Mouse (Mus musculus) MEL (cell line): ENCODE measurements at regions not wholly inside any gene's neighbourhood (a gene's known extent, or its start where the extent isn't known, plus 50 kb on each side); places are given as distances from the start of the nearest gene placed in this dataset.

Experiments
- DNase-seq: peaks from one replicate; pipeline ENCODE4 v3.0.0; 2011; ENCODE audit warnings: low read depth, low spot score
- H3K27ac ChIP-seq: 2 replicates; pipeline ENCODE4 v1.5.1; 2012; ENCODE audit warnings: low read depth, mild to moderate bottlenecking, control low read depth, low read length, moderate library complexity; ENCODE audit not compliant: control insufficient read depth
- H3K27me3 ChIP-seq, 2 experiments: fragments of 150-350 bp in 1 of 2; sonication (generic) in 1 of 2; 2 replicates each; pipeline ENCODE4 v1.6.1; 2012; ENCODE audit warnings: low read length in 2 of 2, mild to moderate bottlenecking in 2 of 2, improper control_type of control experiment in 1 of 2, moderate library complexity in 1 of 2; ENCODE audit not compliant: insufficient read depth in 2 of 2, control insufficient read depth in 1 of 2
- H3K36me3 ChIP-seq, 2 experiments: 2 replicates each; pipeline ENCODE4 v1.6.1; 2012 to 2014; ENCODE audit warnings: low read length in 2 of 2, improper control_type of control experiment in 1 of 2, inconsistent platforms in 1 of 2, mild to moderate bottlenecking in 1 of 2; ENCODE audit not compliant: insufficient read depth in 2 of 2, control insufficient read depth in 1 of 2
- H3K4me1 ChIP-seq, 2 experiments: fragments of 150-350 bp in 1 of 2; sonication (generic) in 1 of 2; 2 replicates each; pipeline ENCODE4 v1.6.1; 2012; ENCODE audit warnings: low read length in 2 of 2, improper control_type of control experiment in 1 of 2, mild to moderate bottlenecking in 1 of 2; ENCODE audit not compliant: insufficient read depth in 2 of 2, control insufficient read depth in 1 of 2
- H3K4me3 ChIP-seq, 2 experiments: fragments of 150-350 bp in 1 of 2; sonication (generic) in 1 of 2; 2 replicates each; pipeline ENCODE4 v1.5.1; 2012; ENCODE audit warnings: low read depth in 2 of 2, low read length in 2 of 2, mild to moderate bottlenecking in 2 of 2, moderate library complexity in 2 of 2, control low read depth in 1 of 2, improper control_type of control experiment in 1 of 2; ENCODE audit not compliant: control insufficient read depth in 1 of 2, insufficient read depth in 1 of 2
- H3K79me2 ChIP-seq: 2 replicates; pipeline ENCODE4 v1.6.1; 2012; ENCODE audit warnings: mild to moderate bottlenecking, low read length, moderate library complexity; ENCODE audit not compliant: control insufficient read depth, poor library complexity, insufficient read depth
- H3K9ac ChIP-seq: 2 replicates; pipeline ENCODE4 v1.6.1; 2012; ENCODE audit warnings: low read depth, mild to moderate bottlenecking, control low read depth, low read length, moderate library complexity; ENCODE audit not compliant: control insufficient read depth, poor library complexity, severe bottlenecking
- H3K9me3 ChIP-seq: fragments of 150-350 bp; sonication (generic); replicated peaks from 2 replicates; pipeline ENCODE4 v1.6.1; 2012; ENCODE audit warnings: mild to moderate bottlenecking, low read length, improper control_type of control experiment, moderate library complexity; ENCODE audit not compliant: insufficient read depth
- BHLHE40 ChIP-seq: IDR thresholded peaks from 2 replicates; pipeline ENCODE4 v1.6.1; 2012; ENCODE audit warnings: low read depth, mild to moderate bottlenecking, inconsistent platforms, low read length, improper control_type of control experiment, borderline replicate concordance
- CHD1 ChIP-seq: IDR thresholded peaks from 2 replicates; pipeline ENCODE4 v1.6.1; 2012; ENCODE audit warnings: low read depth, mild to moderate bottlenecking, inconsistent platforms, low read length, improper control_type of control experiment
- CHD2 ChIP-seq: IDR thresholded peaks from 2 replicates; pipeline ENCODE4 v1.6.1; 2011; ENCODE audit warnings: low read length, improper control_type of control experiment
- CTCF ChIP-seq, 3 experiments: IDR thresholded peaks in 2 of 3; conservative IDR thresholded peaks in 1 of 3; 2 replicates each; pipeline ENCODE4 v1.5.1; 2011 to 2012; ENCODE audit warnings: low read length in 3 of 3, low read depth in 2 of 3, mild to moderate bottlenecking in 2 of 3, improper control_type of control experiment in 1 of 3, inconsistent platforms in 1 of 3, mixed read lengths in 1 of 3, moderate library complexity in 1 of 3; ENCODE audit not compliant: control insufficient read depth in 1 of 3, insufficient read depth in 1 of 3, poor library complexity in 1 of 3, severe bottlenecking in 1 of 3
- E2F4 ChIP-seq: IDR thresholded peaks from 2 replicates; pipeline ENCODE4 v1.6.1; 2011; ENCODE audit warnings: low read depth, low read length, improper control_type of control experiment, borderline replicate concordance
- ETS1 ChIP-seq: IDR thresholded peaks from 2 replicates; pipeline ENCODE4 v1.6.1; 2012; ENCODE audit warnings: low read depth, mild to moderate bottlenecking, inconsistent platforms, low read length, improper control_type of control experiment, moderate library complexity
- GABPA ChIP-seq: IDR thresholded peaks from 2 replicates; pipeline ENCODE4 v1.6.1; 2012; ENCODE audit warnings: low read depth, mild to moderate bottlenecking, inconsistent platforms, low read length, improper control_type of control experiment, moderate library complexity
- GATA1 ChIP-seq: IDR thresholded peaks from 2 replicates; pipeline ENCODE4 v1.6.1; 2011; ENCODE audit warnings: low read depth, low read length, improper control_type of control experiment
- HCFC1 ChIP-seq: IDR thresholded peaks from 2 replicates; pipeline ENCODE4 v1.6.1; 2012; ENCODE audit warnings: low read depth, mild to moderate bottlenecking, inconsistent platforms, low read length, improper control_type of control experiment, moderate library complexity
- JUND ChIP-seq: IDR thresholded peaks from 2 replicates; pipeline ENCODE4 v1.6.1; 2011; ENCODE audit warnings: low read depth, mild to moderate bottlenecking, improper control_type of control experiment, low read length
- KAT2A ChIP-seq: conservative IDR thresholded peaks from 2 replicates; pipeline ENCODE4 v1.6.1; 2012; ENCODE audit warnings: low read depth, low read length, improper control_type of control experiment, inconsistent platforms
- MAX ChIP-seq: IDR thresholded peaks from 2 replicates; pipeline ENCODE4 v1.6.1; 2011; ENCODE audit warnings: low read length, improper control_type of control experiment
- MEF2A ChIP-seq: IDR thresholded peaks from 2 replicates; pipeline ENCODE4 v1.6.1; 2014; ENCODE audit warnings: low read depth, mild to moderate bottlenecking, inconsistent platforms, low read length, improper control_type of control experiment; ENCODE audit not compliant: poor library complexity, insufficient replicate concordance, severe bottlenecking; ENCODE audit errors: extremely low read depth
- MXI1 ChIP-seq: IDR thresholded peaks from 2 replicates; pipeline ENCODE4 v1.6.1; 2011; ENCODE audit warnings: mild to moderate bottlenecking, low read depth, low read length, improper control_type of control experiment
- MYB ChIP-seq: IDR thresholded peaks from 2 replicates; pipeline ENCODE4 v1.6.1; 2011; ENCODE audit warnings: mild to moderate bottlenecking, low read depth, low read length, improper control_type of control experiment
- MYC ChIP-seq: IDR thresholded peaks from 2 replicates; pipeline ENCODE4 v1.6.1; 2011; ENCODE audit warnings: low read depth, mild to moderate bottlenecking, low read length, improper control_type of control experiment, moderate library complexity
- NELFE ChIP-seq: IDR thresholded peaks from 2 replicates; pipeline ENCODE4 v1.6.1; 2011; ENCODE audit warnings: low read depth, low read length, improper control_type of control experiment
- NRF1 ChIP-seq: IDR thresholded peaks from 2 replicates; pipeline ENCODE4 v1.6.1; 2014; ENCODE audit warnings: low read depth, mild to moderate bottlenecking, inconsistent platforms, low read length, improper control_type of control experiment, moderate library complexity; ENCODE audit not compliant: poor library complexity, insufficient read depth, severe bottlenecking
- POLR2A ChIP-seq, 2 experiments: IDR thresholded peaks; 2 replicates each; pipeline ENCODE4 v1.6.1; 2011 to 2012; ENCODE audit warnings: low read length in 2 of 2, mild to moderate bottlenecking in 2 of 2, control low read depth in 1 of 2, improper control_type of control experiment in 1 of 2, low read depth in 1 of 2, moderate library complexity in 1 of 2; ENCODE audit not compliant: control insufficient read depth in 1 of 2, insufficient read depth in 1 of 2, poor library complexity in 1 of 2
- POLR2AphosphoS2 ChIP-seq: IDR thresholded peaks from 2 replicates; pipeline ENCODE4 v1.6.1; 2011; ENCODE audit warnings: low read length, improper control_type of control experiment
- RAD21 ChIP-seq: IDR thresholded peaks from 2 replicates; pipeline ENCODE4 v1.6.1; 2011; ENCODE audit warnings: mild to moderate bottlenecking, low read depth, low read length, improper control_type of control experiment
- RCOR1 ChIP-seq: IDR thresholded peaks from 2 replicates; pipeline ENCODE4 v1.6.1; 2012; ENCODE audit warnings: low read depth, mild to moderate bottlenecking, inconsistent platforms, low read length, improper control_type of control experiment
- SIN3A ChIP-seq: IDR thresholded peaks from 2 replicates; pipeline ENCODE4 v1.6.1; 2012; ENCODE audit warnings: low read length, improper control_type of control experiment, inconsistent platforms
- TAL1 ChIP-seq: IDR thresholded peaks from 2 replicates; pipeline ENCODE4 v1.6.1; 2012; ENCODE audit warnings: mild to moderate bottlenecking, inconsistent platforms, low read length, moderate library complexity, mixed read lengths
- TCF12 ChIP-seq: IDR thresholded peaks from 2 replicates; pipeline ENCODE4 v1.6.1; 2014; ENCODE audit warnings: low read depth, mild to moderate bottlenecking, inconsistent platforms, low read length, improper control_type of control experiment, moderate library complexity
- USF1 ChIP-seq: IDR thresholded peaks from 2 replicates; pipeline ENCODE4 v1.6.1; 2014; ENCODE audit warnings: low read depth, mild to moderate bottlenecking, inconsistent platforms, low read length, improper control_type of control experiment, moderate library complexity
- ZC3H11A ChIP-seq: IDR thresholded peaks from 2 replicates; pipeline ENCODE4 v1.6.1; 2012; ENCODE audit warnings: low read depth, mild to moderate bottlenecking, inconsistent platforms, low read length, improper control_type of control experiment
- ZKSCAN1 ChIP-seq: IDR thresholded peaks from 2 replicates; pipeline ENCODE4 v1.6.1; 2012; ENCODE audit warnings: low read depth, mild to moderate bottlenecking, inconsistent platforms, low read length, improper control_type of control experiment, moderate library complexity
- ZMIZ1 ChIP-seq: IDR thresholded peaks from 2 replicates; pipeline ENCODE4 v1.6.1; 2012; ENCODE audit warnings: low read depth, mild to moderate bottlenecking, inconsistent platforms, low read length, improper control_type of control experiment, moderate library complexity

DNA sequence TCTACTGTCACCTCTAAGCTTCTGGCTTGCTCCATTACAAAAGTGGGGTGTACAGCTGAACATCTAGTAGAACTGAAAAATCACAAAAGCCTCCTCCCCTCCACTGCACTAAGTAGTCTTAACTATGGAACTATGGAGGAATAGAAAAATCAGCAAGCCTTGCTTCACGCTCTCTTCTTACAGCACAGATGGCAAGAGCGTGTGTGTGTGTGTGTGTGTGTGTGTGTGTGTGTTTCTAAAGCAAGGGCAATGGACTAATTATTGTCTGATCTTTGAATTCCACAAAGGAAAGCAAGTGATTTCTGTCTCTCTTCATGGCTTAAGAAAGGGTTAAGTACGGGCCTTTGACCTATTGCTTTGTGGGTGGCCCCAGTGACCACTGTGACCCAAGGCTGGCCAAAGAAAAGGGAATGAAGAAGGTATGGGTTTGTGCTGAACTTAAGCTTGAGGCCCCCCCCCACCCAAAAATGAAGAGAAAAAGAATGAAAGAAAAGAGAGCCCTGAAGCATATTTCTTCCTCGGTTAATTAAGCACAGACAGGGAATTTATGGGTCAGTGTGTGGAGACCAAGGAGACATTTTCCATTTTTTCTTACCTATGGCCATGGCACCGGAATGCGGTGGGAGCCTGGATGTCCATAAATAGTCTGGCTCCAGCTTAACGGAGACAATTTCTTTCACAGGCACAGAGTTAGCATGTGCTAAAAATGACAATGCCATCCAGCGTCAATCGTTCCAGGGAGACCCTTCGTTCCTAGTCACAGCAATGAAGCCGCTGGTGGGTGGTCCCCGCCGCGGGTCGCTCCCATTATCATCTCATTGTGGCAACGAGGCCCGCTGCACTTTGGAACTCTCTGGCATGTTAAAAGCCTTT, 119.8 kb downstream of the Zbtb18 start:
- TF ChIP-seq MEF2A (no peak), BHLHE40 (no peak), GABPA (no peak), POLR2AphosphoS2 (no peak), CHD2 (no peak), CHD1 (no peak), TAL1 (no peak), CTCF (IDR thresholded peaks at IDR 0.05 in 2 of 3, conservative IDR thresholded peaks at IDR 0.05 in 1 of 3; ENCODE audit: control insufficient read depth in 1 of 3, insufficient read depth in 1 of 3, low read depth in 2 of 3, low read length in 3 of 3, poor library complexity in 1 of 3, severe bottlenecking in 1 of 3) (no peak), ZKSCAN1 (no peak), E2F4 (no peak), TCF12 (no peak), USF1 (no peak), KAT2A (no peak), HCFC1 (no peak), ZC3H11A (no peak), GATA1 (no peak), MAX (no peak), MYC (no peak)
- H3K79me2 ChIP-seq = no peaks in the 10 kb centered on the region

DNA sequence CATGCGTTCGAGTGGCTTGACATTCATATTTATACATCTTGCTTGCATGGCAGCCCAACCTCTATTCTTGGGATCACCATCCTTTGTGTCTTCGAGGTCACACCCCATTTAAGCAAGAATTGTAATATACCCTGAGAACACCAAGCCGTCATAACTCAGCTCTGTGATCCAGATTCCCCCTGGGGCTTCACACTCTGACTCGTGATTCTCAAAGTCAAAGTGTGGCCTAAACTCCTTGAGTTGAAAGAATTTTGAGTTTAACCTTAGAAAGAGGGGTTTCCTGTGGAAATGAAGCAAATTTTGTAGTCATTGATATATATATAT, 120.4 kb downstream of the Zbtb18 start:
- Histone ChIP-seq H3K27ac (no peak overlapping the region), H3K4me3 (no peak overlapping the region), H3K4me1 (no peaks in the 10 kb centered on the region), H3K9me3 (no peaks in the 10 kb centered on the region), H3K27me3 (peaks cover 0 to 1% of the 10 kb centered on the region in 2 experiments; a peak in 1 of 4 replicates), H3K36me3 (no peaks in the 10 kb centered on the region), H3K9ac (no peak overlapping the region), H3K79me2 (no peaks in the 10 kb centered on the region)
- TF ChIP-seq ZMIZ1 = no peak
- no peak for TF ChIP-seq RCOR1
- TF ChIP-seq ETS1 = no peak
- TF ChIP-seq TCF12 = no peak
- no peak for TF ChIP-seq JUND
- TF ChIP-seq MXI1 = no peak
- no peak for TF ChIP-seq RAD21
- TF ChIP-seq USF1 = no peak
- TF ChIP-seq POLR2A (IDR thresholded peaks at IDR 0.05; ENCODE audit: control insufficient read depth in 1 of 2, insufficient read depth in 1 of 2, low read depth in 1 of 2, low read length in 2 of 2, poor library complexity in 1 of 2) = no peak
- TF ChIP-seq MEF2A = no peak
- no peak for TF ChIP-seq CHD2
- no peak for TF ChIP-seq NRF1
- no peak for TF ChIP-seq CHD1
- TF ChIP-seq SIN3A = no peak
- no peak for TF ChIP-seq NELFE
- TF ChIP-seq MYB = no peak
- no peak for TF ChIP-seq MAX
- no peak for DNase-seq

More for the DNA sequence above, 119.8 kb downstream of the Zbtb18 start:
- Histone ChIP-seq H3K27ac (no peak overlapping the region), H3K4me1 (no peaks in the 10 kb centered on the region), H3K27me3 (no peaks in the 10 kb centered on the region; a peak in 1 of 4 replicates), H3K4me3 (no peak overlapping the region), H3K9me3 (no peaks in the 10 kb centered on the region), H3K9ac (no peak overlapping the region), H3K36me3 (no peaks in the 10 kb centered on the region)
- no peak for DNase-seq
